Mouse (Mus musculus) B cell, adult 2 months (primary cell): ENCODE data around the gene Heca.
A peak's percentile ranks its signal among the peaks of the same experiment; 100 is the strongest.
"Not testable (repeated sequence)": the region's sequence is repeated elsewhere in the genome, so short reads cannot be mapped to it uniquely, and the experiment has no call there.

Source experiments
- DNase-seq, 2 experiments: peaks; one replicate each; pipeline ENCODE4 v3.0.0; 2022

The Heca gene

DNA sequence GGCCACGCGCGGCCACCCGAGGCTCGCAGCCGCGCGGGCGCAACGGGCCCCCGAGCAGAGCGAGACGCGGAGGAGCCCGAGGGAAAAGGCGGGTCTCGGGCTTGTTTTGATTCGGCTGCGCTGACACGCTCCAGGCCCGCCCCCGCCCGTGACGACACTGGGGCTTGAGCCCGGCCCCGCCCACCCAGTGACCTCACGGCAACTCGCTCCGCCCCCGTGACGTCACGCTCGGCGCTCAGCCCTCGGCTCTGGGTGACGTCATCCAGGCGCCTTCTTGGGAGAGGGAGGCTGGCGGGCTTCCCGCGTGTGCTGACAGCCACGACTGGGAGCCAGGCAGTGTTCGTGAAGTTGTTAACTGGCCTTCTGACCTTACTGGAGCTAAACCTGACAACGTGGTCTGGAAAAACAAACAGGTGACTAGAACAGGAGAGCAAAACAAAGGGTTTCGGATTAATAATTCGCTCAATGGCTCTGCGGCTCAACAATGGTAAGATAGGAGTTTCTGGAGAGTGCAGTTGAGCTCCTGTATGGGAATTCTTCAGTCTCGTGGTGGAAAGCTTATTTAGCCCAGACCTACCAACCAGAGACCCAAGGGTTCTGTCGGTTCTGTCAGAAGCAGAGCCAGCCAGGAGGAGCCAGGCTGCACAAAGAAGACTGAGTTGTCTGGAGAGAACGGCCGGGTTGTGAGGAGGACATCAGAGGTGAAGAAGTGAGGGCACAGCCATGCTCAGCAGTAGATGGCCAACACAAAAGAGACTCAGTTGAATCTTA, at the start of gene Heca:
Gene Heca (minus strand): TSS at position 108 of the 771 bp plus-strand sequence.
- DNase-seq: peak; percentile 95 to 96

DNA sequence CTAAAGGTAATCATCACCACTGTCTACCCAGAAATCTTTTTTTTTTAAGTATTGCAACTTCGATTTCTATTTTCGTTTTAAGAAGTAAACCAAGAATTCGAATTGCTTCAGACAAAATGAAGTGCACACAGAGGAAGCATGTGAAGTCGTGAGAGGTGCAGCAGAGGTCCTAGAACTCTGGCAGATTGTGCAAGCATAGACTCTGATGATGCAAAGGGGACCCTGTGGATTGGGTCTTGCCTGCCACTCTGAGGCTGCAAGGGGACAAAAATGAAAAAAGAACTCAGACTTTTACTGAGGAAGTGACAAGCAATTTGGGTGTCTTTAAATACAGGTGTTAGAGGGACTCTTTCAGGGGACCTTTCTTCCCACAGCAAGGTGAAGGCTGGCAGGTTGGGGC, 42.7 kb upstream of the Heca start:
- no peak for DNase-seq

DNA sequence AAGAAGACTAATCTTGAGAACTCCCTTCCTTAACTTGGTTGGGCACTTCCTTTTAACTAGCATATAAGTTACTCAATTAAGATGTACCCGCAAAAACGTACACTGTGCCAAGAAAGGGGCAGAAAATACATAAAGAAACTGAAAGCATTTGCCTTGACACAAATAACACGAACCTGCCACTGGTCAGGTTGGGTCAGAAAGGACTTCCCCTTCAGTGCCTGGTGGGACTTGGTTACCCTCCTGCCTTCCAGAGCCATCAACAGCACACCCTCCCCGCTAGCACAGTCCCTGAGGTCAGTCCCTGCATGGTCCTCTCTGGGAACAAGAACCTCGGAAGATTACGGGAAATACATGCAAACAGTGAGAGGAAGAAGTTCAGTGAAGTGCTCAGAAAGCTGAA, 41.3 kb upstream of the Heca start:
- DNase-seq: peak; percentile 16 to 19

DNA sequence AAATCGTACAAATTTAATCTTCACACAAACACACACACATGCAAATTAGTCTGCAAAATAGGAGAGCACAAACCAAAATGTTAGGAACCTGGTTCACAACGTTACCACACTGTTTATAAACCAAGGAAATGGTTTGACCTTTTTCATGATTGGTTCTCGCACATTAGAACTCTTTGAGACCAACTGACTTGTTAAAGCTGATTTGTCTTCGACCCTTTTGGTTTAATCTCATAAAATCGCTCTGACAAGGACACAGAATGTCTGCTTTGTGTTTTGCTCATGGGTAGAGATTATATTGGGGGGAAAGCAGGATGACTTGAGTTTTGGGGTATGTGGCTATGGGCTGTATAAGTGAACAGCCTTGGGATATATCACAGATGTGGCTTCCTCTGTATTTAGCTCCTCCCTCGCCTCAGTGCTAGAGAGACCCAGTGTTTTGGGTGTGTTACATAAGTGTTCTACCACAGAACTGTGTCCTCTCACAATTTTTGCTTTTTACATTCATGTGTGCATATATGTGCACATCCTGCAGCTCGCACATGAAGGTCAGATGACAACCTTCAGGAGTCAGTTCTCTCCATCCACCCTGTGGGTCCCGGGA, 40.1 kb upstream of the Heca start:
- no peak for DNase-seq

DNA sequence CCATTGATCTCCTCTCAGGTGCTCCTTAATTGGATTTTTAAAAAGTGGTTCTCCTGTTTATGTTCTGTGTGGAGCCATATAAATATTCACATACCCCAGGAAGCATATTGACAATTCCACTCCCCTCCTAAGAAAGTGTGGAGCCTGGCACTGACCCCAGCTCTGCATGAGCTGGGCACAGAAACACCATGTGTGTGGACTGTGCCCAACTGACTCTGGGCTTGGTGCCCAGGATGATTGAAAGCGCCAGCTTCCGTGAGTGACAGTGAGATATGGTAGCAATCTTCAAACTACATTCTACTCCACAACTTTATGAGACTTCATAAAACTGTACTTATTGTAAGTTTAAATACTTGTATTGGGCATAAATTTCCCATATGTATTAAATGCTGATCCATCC, 35.4 kb upstream of the Heca start:
- DNase-seq: no peak

DNA sequence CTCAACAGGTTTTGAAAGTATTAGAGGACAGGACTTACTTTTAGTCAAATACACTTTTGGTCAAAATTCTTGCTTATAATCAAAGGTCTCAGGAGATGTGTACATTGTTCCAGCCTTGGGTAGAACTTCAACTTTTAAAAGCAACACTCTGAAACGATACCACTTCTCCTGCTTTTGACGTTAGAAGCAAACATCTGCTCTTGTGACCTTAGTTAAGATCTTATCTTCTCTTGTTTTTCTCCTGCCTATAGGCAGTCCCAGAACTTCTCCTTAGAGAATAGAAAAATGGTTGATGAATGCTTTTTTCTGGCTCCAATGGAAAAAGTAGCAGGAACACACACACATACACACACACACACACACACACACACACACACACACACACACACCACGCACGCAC, 18.2 kb upstream of the Heca start:
- DNase-seq: no peak

DNA sequence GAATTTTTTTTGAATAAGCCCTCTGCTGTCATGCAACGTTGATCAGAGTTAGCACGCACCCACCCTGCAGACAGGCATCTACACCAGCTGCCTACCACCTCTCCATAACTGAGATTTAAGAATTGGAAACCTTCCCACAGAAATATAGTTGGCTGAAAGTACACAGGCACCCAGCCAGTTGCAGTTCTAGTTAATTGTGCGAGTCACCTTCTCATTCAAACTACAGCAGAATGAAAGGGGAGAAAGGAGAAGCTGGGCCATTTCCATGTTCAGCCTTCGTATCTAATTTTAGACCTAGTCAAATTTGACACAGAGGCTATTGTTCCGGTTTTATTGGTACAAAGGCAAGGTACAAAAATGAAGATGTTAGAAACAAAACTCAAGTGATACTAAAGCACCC, 2.9 kb upstream of the Heca start:
- DNase-seq: peak; percentile 50 to 51

DNA sequence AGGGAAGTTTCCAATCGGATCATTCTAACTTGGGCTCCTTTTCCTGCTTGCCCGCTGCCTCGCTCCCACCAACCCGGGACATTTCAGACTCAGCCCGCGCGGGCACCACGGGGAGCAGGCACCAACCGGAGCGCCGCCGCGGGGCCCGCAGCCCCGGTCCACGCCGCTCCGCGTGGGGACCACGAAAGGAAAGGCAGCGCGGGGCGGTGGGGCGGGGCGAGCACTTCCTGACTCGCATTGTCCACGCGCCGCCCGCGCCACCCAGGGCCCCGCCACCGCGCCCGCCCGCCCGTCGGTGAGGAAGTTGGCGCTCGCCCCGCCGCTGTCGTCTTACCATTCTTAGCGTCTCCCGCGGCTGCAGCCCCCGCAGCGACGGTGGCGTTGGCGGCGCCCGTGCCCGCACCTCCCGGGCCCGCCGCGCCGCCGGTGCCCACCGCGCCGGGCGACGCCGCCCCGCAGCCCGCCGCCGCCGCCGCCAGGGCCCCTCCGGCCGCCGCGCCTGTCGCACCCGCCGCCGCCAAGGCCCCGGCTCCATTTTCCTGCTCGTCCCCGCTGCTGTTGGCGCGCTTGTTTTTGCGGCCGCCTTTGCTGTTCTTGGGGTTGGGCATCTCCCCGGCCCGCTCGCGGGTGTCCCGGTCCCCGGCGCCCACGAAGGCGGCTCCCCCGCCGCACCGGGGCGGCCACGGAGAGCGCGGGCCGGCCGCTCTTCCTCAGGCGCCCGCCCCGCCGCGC, 526 bp downstream of the Heca start:
- peak; percentile 85 to 86 for DNase-seq

DNA sequence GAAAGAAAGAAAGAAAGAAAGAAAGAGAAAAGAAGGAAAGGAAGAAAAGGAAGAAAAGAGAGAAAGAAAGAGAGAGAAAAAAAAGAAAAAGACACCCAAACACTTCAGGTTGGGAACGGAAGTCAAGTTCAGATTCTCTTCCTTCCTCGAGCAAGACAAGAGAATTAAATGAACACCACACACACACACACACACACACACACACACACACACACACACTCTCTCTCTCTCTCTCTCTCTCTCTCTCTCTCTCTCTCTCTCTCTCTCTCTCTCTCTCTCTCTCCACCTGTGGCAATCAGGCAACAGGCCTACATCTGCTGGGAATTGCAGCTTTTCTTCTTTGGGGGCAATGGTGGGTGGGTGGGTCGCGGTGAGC, 1.1 kb downstream of the Heca start:
- DNase-seq: peak in 1 of 2 experiments; percentile 47

DNA sequence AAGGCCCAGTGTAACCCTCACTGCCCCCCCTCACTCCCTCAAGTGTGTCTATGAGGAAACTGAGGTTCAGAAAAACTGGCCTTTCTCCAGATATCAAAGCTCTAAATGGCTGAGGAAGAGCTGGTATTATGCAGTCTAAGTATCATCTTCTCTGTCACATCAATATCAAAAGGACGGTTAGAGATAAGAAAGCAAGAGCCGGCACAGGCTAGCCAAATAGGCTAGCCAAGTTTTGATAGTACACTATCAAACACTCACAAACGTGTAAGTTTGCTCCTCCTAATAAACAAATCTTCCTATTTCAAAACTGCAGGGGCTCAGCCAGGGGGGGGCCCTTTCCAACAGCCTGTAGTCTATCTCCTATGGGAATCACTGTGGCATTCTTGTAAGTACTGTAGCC, 1.8 kb downstream of the Heca start:
- no peak for DNase-seq

DNA sequence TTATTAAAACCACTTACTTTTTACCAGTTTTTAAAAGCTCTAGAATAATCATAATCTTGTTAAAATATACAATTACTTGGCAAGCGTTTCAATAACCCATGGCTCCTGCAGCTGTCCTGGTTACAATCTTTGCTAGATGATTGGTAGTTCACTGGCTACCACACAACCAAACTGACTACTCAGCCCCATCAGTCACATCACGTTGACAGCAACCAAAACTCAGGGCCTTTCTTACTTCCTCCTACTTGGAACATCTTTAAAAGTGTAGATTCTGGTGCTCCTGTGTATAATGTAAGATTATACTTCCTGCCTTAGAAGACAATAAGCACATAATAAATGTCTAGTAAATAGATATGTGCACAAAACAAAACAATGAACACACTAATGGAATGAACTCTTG, 14.2 kb downstream of the Heca start:
- no peak for DNase-seq

DNA sequence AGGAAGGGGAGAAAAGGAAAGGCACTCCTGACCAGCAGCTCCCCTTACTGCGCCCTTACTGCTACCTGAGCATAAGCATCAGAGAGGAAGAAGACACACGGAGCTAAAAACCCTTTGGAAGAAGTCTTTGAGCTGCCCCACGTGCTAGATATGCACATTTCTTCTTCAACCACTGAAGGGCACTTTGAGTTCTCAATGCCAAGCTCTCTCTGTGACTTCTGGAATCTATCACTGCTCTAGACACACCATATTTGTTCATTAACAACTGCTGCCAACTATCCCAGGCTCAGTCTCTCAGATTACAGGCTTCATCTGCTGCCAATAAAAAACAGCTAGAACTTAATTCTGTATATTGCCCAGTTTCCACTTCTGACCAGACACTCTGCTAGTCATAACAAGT, 15.7 kb downstream of the Heca start:
- DNase-seq: no peak

DNA sequence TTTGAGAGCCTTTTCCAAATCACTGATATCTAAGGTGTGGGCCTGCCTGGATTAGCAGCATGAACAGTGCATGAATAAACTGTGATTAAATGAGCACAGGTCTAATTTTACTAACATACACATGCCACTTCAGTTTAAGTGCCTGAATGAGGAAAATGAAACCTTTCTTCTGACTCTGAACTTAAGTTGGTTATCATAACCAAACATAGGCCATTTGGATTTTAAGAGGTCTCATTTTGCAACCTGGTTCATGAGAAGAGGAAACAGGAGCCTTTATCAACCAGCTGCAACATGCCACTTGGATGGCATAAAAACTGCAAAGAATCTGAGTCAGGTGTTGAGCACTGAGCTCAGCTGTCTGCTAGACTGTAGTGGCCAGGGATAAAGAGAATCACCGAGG, 16.7 kb downstream of the Heca start:
- DNase-seq: no peak

DNA sequence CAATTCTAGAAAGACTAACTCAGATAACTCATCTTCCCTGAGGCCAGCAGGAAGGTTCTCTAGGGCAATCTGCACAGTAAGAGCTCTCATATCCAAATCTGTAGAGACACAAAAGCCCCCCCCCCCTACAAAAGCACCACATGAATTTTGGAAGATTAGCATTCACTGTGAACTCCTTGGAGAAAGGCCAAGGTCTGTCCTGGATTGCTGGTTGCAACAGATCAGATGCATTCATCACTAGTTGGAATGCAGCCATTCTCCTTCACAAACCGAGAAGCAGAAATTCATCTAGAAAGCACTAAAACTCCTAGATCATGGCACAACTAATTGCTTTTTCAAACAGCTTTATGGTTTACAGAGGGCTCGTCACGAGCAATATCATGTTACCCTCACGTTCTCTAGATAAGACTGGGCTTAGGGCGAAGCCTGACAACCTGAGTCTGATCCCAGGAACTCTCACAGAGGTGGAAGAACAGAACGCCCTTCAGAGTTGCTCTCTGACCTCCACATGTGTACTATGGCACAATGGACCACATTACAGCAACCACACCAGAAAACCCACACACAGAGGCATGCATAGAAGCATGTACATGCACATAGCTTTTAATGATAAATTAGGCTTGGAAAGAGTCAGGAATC, 17.3 kb downstream of the Heca start:
- no peak for DNase-seq

DNA sequence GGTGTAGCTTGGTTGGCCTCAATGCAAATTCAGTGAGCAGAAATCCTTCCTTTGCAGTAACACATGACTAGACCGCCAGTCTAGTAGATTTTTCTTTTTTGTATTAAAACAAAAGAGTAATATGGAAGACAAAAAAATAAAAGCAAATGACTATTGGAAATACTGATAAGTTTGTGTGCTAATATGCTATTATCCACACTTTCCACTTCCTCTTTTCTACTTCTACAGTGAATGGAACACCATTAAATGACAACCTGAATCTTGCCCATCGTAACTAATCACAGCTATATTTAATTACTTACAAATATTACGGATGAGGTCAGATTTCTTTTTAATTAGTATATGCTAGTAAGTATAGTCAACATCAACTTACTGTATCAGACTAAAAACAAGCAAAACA, 22.7 kb downstream of the Heca start:
- no peak for DNase-seq

DNA sequence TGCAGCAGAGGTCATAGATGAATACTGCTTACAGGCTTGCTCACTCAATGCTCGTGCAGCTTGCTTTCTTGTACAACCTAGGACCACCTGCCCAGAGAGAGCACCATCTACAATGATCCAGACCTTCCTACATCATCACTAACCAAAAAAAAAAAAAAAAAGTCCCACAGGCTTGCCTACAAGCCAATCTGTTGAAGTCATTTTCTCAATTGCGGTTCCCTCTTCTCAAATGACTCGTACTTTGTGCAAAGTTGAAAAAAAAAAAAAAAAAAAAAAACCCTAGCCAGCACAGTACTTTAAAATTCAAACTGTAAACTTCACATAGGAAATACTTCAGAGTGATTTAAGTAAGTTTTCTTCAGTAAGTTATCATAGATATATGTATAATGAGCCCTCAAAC, 23.7 kb downstream of the Heca start:
- no peak for DNase-seq

DNA sequence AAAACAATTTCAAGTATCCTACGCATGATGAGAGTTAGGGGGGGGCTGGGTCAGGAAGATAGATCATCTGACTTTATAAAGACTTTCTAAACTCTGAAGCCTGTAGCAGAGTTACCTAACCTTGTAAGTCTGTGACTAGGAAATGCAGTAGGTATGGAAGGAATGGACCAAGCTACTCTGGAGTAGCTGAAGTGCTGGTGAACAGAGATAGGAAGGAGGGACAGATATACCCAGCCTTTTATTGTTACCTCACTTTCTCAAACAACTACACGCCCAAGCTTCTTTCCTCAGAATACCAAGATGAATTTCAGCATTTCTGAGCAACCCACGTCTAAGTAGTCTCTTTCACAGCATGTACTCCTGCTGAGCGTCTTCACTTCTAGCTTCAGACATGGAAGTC, 26.5 kb downstream of the Heca start:
- DNase-seq: no peak

DNA sequence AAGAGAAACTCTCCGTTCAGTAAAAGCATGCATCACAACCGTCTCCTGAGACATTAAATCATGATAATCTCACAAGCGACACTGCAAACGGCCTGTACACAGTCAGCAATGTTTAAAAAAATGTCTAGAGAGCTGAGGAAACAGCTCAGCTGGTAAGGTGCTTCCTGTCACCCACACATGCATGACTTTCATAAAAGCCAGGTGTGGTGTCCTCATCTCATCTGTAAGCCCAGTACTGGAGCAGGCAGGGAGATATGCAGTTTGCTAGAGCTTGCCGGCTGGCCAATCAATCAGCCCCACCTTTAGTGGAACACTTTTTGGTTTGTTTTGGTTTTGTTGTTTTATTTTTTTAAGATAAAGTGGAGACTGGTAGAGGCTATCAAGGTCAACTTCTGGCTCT, 27.9 kb downstream of the Heca start:
- DNase-seq: peak; percentile 10 to 21

DNA sequence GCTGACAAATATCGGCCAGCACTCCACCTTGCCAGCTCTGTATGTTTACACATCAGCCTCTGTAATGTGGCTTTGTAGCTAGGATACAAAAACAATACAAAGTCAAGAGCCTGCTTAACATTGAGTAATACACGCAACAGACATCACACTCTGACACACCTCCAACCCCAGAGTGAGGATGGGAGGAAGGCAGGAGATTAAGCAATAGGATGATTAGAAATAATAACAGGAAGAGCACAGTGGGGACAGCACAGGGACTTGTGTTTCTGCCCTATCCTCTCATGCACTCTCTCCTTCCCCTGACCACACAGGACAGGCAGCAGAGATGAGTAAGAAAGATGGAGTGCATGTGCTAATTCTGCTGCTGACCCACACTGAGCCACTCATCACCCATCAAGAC, 28.8 kb downstream of the Heca start:
- no peak for DNase-seq

DNA sequence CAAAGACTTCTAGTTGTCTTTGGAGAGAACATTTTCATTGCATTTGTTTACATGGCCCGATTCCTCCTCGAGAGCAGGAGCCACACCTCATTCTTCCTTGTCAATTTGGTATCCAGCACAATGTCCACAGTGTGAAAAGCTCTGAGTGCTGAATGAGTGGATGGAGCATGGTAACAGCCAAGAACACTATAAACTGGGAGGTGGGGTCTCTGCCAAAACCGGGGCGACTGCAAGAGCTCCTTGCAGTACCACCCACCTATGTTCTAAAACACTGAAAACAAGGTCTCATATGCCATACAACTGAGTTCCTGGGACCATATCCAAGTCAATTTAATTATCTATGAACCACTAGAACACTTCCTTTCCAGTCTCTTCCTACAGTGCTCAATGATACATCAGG, 39.1 kb downstream of the Heca start:
- DNase-seq: no peak

DNA sequence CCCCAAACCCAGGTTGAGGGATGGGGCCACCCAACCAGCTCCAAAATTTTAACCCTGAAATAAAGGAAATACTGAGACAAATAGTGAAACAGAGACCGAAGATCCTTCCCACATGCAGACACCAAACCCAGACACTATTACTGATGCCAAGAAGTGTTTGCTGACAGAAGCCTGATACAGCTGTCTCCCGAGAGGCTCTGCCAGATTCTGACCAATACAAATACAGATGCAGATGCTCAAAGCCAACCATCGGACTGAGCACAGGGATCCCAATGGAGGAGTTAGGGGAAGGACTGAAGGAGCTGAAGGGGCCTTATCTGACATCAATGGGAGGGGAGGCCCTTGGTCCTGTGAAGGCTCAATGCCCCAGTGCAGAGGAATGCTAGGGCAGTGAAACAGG, 41.5 kb downstream of the Heca start:
- DNase-seq: not testable (repeated sequence)

DNA sequence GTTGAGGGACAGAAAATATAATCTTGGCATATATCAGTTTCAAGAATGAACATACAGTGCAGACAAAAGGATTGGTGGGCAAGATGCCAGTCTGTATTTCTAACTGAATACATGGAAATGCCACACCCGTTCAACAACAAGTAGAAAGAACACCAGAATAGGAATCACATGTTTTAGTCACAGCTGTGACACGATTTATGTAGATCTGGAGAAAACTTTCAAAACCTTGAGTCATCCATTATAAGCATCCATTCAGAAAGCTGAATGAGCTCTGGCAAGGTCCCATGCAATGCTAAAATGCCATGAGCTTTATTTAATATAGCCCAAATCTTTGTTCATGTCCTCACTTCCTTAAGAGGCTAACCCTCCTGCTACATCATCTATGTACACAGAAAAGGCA, 44.4 kb downstream of the Heca start:
- DNase-seq: no peak

DNA sequence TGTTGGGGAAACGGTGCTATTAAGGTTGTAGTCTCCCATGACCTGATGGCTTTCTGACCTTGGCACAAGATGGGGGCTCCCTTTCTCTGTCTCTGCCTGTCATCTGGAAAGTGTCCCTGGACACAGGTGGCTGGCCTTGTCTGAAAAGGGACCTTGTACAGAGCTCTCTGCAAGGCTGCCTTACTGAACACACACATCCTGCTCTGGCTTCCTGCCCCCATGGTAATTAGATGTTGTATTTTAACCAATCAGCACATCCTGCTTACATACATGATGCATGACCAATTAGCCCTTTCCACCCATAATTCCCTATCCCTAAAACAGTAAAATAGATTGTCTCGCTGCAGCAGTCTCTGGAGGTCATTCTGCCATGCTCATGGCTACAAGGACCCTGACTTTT, 67.1 kb downstream of the Heca start:
- no peak for DNase-seq

DNA sequence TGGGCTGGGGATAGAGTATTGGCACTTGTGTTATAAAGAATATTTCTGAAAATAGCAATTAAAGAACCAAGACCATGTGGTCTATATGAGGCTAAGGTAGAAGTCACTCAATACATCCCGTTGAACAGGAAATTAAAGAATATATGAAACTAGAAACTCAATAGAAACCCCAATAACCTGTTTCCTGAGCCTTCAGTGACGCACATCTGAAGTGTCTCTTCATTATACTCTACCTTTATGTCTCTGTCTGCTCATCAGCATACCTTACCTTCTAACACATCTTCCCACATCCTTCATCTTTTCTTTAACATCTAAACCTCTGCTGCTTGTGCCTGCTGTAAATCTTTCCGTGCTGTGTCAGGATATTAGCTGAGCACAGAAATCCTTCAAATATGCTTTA, 67.8 kb downstream of the Heca start:
- DNase-seq: no peak
